In genomic region chr19:29674946-29675345, GRCm38 (mm10) we compare ENCODE assay signal across 20 mouse cellular contexts. TPM values are rescaled to one million over a fixed set of nuclear protein-coding genes. Genes with fewer than 3 reads are reported as not detected.
"Had no signal": no experiment of that assay in that cellular context is flagged by ENCODE, and none has a peak within 500 bp of the region (broad histone marks: within the 10 kb centered on the region; RNA-seq: fewer than 3 reads in every experiment).

No protein-coding gene starts in this region.

- H3K36me3 ChIP-seq: limb, embryonic 10.5 days; liver, embryonic 13.5 days; midbrain, embryonic 15.5 days; neural tube, embryonic 12.5 days had no signal

- H3K27ac ChIP-seq: left cerebral cortex, adult 2 months; limb, embryonic 10.5 days; liver, embryonic 13.5 days; macrophage; midbrain, embryonic 15.5 days; neural tube, embryonic 12.5 days had no signal

- ATAC-seq: midbrain, embryonic 15.5 days had no signal

- H3K9me3 ChIP-seq: limb, embryonic 10.5 days; liver, embryonic 13.5 days; megakaryocyte, embryonic 14.5 days; midbrain, embryonic 15.5 days; neural tube, embryonic 12.5 days had no signal

- H3K4me2 ChIP-seq: liver, embryonic 13.5 days; lung, embryonic 14.5 days; midbrain, embryonic 11.5 days; midbrain, embryonic 15.5 days; neural tube, embryonic 12.5 days had no signal

- DNase-seq: kidney, adult 11 months; liver, embryonic 13.5 days; lung, embryonic 14.5 days; lung, postnatal 10 days; spleen, adult 18-20 months; thymus, adult 2 months; thymus, postnatal 25 days had no signal

- H3K4me3 ChIP-seq: left cerebral cortex, adult 2 months; limb, embryonic 10.5 days; liver, embryonic 13.5 days; megakaryocyte, embryonic 14.5 days; midbrain, embryonic 15.5 days; neural tube, embryonic 12.5 days had no signal

- H3K27me3 ChIP-seq: liver, embryonic 13.5 days; megakaryocyte, embryonic 14.5 days; midbrain, embryonic 15.5 days; neural tube, embryonic 12.5 days had no signal

- H3K9ac ChIP-seq: liver, embryonic 13.5 days; lung, embryonic 14.5 days; midbrain, embryonic 15.5 days; neural tube, embryonic 12.5 days had no signal

- H3K4me1 ChIP-seq: limb, embryonic 10.5 days; liver, embryonic 13.5 days; midbrain, embryonic 15.5 days; neural tube, embryonic 12.5 days had no signal

RNA-seq across cellular contexts. Expression of gene Mlana, which starts 22.7 kb away (rescaled TPM):
- total RNA-seq: monocyte, adult 5-6 weeks; neutrophil, adult 5-6 weeks had no signal
- polyA plus RNA-seq: kidney, embryonic 16.5 days; large intestine, adult 2 months; limb, embryonic 10.5 days; liver, embryonic 13.5 days; lung, embryonic 14.5 days; midbrain, embryonic 15.5 days; neural tube, embryonic 12.5 days; stomach, embryonic 14.5 days; testis, adult 2 months had no signal
